Mouse (Mus musculus): ENCODE data around the gene Npepl1.

- TF ChIP-seq CTCF (IDR thresholded peaks at IDR 0.05; ENCODE audit: extremely low read depth, insufficient read length, insufficient replicate concordance, low read depth, low read length) = no peak
- TF ChIP-seq POLR2A (IDR thresholded peaks at IDR 0.05; ENCODE audit: low read depth, low read length) = no peak
Observed at GRCm38 (mm10) chr2:174112931-174113330, 2.8 kb downstream of the Npepl1 start.
